Mouse (Mus musculus) urinary bladder, postnatal 10 days (tissue): Measurements from ENCODE around the gene Tmem178b.

ENCODE experiments used
- DNase-seq: peaks from one replicate; pipeline ENCODE4 v3.0.0; 2022; ENCODE audit warnings: low spot score

The Tmem178b gene

GRCm38 (mm10) chr6:40083726-40084125 lies 210.7 kb downstream of the Tmem178b start:
- DNase-seq = no peak

- no peak for DNase-seq
These were observed 218.2 kb downstream of the Tmem178b start for GRCm38 (mm10) chr6:40091250-40091651.

- no peak for DNase-seq
These were observed 225.4 kb downstream of the Tmem178b start for GRCm38 (mm10) chr6:40098498-40098897.

GRCm38 (mm10) chr6:40101785-40102184 lies 228.7 kb downstream of the Tmem178b start:
- no peak for DNase-seq

GRCm38 (mm10) chr6:40102863-40103262 lies 229.8 kb downstream of the Tmem178b start:
- no peak for DNase-seq

- DNase-seq = no peak
These were observed 237.0 kb downstream of the Tmem178b start for GRCm38 (mm10) chr6:40110029-40110428.

DNA sequence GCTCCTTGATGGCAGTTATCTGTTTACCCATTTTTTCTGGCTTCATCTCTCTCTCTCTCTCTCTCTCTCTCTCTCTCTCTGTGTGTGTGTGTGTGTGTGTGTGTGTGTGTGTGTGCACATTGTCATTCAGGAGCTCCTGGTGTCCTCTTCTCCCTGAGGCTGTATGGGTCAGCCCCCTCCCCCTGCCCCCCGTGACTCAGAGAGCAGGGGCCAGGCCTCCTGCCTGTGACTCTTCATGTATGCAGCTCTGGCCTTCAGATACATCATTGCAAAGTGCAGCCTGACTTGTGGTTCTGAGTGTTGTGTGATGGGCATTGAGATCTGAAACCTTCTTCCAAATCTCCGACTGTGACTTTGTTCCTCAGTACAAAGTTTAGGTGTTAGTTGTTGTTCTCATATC lies 237.7 kb downstream of the Tmem178b start:
- DNase-seq = no peak

GRCm38 (mm10) chr6:40112488-40112887 lies 239.4 kb downstream of the Tmem178b start:
- DNase-seq = no peak

DNA sequence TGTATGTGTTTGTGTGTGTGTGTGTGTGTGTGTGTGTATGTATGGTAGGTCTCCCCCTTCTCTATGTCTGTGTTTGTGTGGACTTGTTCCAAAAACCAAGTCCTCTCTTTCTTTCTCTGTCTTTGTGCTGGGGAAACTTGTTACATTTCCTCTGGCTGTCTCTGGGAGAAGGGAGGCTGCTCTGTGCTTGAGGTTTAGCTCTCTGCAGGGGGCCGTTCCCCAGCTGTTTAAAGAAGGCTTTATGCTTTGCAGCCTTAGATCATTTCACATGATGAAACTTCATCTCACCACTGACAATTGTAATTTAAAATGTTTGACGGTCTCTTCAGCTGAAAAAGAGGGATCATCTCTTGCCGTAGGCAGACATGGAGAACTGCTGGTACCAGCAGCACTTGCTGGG lies 243.2 kb downstream of the Tmem178b start:
- no peak for DNase-seq

DNA sequence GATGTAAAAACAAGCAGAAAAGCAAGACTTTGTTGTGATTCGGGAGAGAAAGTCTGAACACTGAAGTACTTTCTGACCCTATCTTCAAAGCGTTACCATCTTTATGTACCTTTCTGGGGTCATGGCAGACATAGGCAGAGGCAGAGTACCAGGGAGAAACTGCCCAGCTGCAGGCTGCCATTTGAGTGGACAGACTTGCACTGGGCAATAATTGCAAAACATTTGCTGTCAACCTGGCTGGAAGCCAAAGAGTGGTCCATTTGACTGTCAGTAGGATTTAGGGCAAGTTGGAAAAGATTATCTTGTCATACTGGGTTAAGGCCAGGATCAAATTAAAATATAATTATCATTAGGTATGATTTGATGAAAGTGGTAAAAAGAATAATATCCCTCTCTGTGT lies 247.1 kb downstream of the Tmem178b start:
- no peak for DNase-seq

DNA sequence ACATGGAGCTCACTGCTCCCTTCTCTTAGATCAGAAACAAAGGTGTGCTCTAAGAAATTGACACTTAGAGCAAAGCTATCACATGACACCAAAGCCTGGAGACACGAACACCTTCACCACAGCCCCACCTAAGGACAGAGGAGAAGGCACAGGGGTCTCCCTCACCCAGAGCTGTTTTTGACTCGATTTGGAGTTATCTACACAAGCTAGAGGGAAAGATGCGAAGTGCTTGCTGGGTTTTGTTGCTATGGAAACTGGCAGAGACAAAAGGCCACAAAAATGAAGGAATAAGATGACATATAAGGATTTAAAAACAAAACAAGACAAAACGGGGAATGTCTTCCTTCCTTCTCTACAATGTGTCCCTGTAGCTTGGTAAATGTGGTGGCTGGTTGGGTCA lies 248.4 kb downstream of the Tmem178b start:
- DNase-seq = no peak

DNA sequence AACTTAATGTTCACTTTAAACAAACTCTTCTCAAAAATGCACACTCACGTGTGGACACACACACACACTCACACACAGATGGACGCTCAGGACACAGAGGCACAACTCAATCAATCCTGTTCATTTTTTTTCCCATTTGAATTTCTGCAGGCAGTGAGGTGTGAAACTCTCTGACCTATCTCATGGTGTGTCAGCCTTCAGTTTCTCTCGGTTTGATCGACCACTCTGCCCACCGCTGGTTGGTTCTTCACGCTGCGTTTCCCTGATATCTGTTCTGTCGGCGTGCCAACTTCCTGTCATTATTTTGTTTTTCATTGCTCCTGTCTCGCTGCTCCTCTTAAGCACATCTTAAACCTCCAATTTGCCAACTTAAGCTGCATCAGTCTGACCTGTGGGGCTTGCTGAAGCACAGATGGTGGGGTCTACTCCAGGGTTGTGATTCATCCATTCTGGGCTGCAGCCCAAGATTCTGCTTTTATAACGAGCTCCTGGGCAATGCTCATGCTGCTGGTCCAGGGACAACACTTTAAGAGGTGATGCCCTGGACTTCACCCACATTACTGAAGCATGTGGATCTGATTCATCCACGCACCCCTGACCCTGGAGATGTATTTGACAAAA lies 250.1 kb downstream of the Tmem178b start:
- DNase-seq = no peak

- DNase-seq = no peak
These were observed 250.9 kb downstream of the Tmem178b start for GRCm38 (mm10) chr6:40123960-40124359.

- no peak for DNase-seq
These were observed 255.6 kb downstream of the Tmem178b start for GRCm38 (mm10) chr6:40128716-40129115.

- no peak for DNase-seq
These were observed 258.9 kb downstream of the Tmem178b start for GRCm38 (mm10) chr6:40131936-40132335.

DNA sequence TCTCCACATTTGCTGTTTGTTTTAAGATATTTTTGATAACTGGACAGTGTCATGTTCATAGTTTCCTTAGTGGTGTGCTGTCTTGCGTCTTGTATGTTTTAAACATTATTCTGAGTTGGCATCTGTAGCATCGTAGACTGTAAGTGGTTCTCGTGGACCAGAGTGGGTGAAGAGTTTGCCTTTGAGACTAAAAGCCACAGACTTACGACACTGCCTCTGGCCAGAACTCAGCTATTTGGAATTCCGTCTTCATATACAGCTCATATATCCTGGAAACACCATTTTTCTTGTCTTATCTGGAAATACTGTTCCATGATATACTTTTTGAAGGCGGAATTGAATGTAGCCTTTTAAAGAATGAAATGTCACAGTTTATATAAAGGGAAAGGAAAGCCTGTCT lies 260.4 kb downstream of the Tmem178b start:
- no peak for DNase-seq

- DNase-seq = no peak
These were observed 262.6 kb downstream of the Tmem178b start for GRCm38 (mm10) chr6:40135716-40136115.

- no peak for DNase-seq
These were observed 264.3 kb downstream of the Tmem178b start for GRCm38 (mm10) chr6:40137346-40137745.

DNA sequence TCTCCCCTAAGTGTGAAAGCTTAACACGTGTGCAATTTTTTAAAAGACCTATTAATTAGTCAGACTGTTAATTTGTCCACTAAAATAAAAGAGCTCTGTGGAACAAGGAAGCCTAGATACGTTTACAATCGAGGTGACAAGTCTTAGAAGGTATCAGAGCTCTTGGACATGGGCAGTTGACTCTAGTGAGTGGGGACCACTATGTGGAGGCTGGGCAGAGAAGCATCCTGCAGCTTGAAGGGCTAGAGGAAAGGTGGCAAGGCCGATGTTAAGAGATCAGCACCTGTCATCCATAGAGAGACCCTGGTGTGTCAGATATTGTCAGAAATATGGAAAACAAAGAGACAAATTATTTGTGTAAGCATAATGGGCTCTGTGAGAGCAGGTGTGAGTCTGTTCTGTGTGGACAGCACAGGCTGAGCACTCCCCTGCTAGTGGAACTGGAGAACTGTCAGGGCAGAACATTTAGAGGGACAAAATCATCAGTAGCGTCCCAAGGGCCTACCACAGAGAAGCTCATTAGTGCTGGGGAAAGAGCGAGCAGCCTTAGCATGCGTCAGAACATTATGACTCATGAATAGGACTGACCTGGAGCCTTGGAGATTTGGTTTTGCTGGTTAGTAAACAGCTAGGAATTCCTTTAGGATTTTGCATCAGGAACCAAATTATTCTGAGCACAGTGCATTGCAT lies 264.9 kb downstream of the Tmem178b start:
- no peak for DNase-seq

DNA sequence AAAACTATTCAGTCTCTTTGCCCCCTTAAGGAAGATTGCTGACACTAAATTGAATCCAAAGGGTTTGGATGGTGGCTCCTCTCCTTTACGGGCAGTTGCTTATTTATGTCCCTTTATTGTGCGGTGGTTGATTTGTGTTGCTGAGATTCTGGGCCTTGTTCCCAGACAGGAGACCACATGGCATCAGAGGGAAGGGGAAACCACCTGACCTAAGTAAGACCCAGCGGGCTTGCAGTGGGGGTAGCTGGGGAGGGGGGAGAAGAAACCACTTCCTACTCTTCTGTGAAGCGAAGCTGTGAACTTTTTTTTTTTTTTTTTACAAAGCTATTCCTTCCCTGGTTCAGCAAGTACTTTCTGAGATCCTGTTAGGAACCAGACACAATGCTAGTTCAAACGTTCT lies 269.5 kb downstream of the Tmem178b start:
- no peak for DNase-seq

GRCm38 (mm10) chr6:40144371-40144770 lies 271.3 kb downstream of the Tmem178b start:
- DNase-seq = no peak

DNA sequence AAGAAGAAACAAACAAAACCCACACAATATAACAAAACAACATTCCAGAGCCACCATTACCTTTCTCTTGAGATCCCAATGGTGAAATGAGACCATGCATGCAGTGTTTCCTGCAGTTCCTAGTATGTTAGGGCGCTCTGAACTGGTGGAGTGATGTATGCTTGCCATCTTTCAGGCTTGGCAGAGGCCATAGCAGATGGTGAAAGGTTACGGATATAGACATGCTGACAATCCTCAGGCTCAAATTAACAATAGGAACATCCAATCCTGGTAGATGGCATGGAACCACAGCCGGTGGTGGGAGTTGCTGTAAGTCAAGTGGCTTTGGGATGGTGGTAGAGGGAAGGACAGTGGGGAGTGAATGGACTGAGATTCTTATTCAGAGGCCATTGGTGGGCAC lies 272.5 kb downstream of the Tmem178b start:
- no peak for DNase-seq

DNA sequence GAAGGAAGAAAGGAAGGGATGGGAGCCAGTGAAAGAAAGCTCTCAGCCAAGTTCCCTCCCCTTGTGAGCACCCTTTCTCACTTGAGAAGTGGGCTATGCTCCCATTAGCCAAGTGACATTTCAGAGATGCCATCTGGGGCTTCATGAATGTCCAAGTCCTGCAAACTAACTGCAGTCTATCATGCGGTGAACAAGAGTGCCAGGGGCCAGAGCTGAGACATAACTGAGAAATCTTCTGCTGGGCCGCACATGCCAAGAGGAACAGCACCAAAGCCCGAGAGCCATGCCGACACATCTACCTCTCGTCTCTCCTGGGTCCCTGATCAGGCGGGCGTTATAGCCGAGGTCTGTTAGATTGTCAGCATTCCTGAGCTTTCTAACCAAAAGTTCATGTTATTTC lies 279.2 kb downstream of the Tmem178b start:
- no peak for DNase-seq

GRCm38 (mm10) chr6:40161381-40161780 lies 288.3 kb downstream of the Tmem178b start:
- DNase-seq = no peak
